Mouse (Mus musculus): Measurements from ENCODE around the gene Tubb3.
"Not testable (repeated sequence)": the region's sequence is repeated elsewhere in the genome, so short reads cannot be mapped to it uniquely, and the experiment has no call there.

The Tubb3 gene

DNA sequence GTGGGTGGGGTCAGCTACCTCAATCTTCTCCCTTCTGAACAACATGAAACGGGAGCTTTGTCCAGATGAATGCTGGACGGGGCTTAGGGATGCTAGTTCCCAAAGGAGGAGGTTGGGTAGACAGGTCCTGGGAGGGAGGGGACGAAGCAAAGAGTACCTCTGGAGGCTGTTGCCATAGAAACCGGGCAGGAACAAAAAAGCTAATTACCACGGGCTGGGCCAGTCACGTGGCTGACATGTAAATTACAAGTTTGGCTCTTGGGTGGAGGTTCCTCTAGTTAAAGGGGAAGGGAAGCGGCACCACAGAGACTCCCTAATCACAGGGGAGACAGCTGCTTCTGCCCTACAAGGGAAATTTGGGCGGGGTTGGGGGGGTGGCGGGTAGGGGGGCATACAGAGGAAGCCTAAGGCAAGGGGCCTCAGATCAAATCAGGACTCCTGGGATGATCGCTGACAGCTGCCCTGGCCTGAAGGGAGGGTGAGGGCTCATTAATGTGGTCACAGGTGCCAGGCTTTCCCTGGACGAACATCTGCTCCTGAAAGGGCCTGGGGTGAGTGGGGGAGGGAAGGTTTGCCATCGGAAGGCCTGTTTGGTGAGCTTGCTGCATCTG lies 1.4 kb downstream of the Tubb3 start:
- no peak for DNase-seq

DNA sequence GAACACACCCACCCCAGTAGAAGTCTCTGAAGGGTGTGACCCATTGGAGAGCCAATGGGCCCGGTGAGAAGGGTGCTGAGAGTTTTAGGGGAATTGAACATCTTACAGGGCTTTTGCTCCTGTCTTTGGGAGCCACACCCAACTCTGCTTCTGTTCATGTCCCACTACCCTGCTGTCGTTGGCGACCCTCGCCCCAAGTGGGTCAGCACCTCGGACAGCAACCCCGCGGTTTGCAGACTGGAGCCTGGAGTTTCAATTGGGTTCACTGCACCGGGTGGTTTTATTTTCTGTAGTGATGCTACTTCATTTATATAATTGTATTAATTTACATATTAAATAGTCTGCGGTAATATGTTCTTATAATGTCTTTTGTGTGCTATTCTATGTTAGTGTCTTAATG lies 3.0 kb downstream of the Tubb3 start:
- no peak for DNase-seq

DNA sequence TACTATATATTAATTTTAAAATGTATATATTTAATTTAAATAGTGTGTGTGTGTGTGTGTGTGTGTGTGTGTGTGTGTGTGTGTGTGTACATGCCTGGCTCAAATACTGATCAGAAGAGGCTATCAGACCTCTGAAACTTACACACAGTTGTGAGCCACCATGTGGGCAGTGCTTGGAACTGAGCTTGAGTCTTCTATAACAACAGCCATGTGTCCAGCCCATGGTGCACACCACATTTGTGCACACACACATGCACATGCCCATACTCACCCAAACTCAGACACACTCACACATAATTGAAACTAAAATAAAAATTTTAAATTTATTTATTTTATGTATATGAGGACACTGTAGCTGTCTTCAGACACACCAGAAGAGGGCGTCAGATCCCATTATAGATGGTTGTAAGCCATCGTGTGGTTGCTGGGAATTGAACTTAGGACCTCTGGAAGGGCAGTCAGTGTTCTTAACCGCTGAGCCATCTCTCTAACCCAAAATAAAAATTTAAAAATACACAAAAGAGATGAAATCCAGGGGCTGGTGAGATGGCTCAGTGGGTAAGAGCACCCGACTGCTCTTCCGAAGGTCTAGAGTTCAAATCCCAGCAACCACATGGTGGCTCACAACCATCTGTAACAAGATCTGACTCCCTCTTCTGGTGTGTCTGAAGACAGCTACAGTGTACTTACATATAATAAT lies 3.9 kb downstream of the Tubb3 start:
- DNase-seq = not testable (repeated sequence)

DNA sequence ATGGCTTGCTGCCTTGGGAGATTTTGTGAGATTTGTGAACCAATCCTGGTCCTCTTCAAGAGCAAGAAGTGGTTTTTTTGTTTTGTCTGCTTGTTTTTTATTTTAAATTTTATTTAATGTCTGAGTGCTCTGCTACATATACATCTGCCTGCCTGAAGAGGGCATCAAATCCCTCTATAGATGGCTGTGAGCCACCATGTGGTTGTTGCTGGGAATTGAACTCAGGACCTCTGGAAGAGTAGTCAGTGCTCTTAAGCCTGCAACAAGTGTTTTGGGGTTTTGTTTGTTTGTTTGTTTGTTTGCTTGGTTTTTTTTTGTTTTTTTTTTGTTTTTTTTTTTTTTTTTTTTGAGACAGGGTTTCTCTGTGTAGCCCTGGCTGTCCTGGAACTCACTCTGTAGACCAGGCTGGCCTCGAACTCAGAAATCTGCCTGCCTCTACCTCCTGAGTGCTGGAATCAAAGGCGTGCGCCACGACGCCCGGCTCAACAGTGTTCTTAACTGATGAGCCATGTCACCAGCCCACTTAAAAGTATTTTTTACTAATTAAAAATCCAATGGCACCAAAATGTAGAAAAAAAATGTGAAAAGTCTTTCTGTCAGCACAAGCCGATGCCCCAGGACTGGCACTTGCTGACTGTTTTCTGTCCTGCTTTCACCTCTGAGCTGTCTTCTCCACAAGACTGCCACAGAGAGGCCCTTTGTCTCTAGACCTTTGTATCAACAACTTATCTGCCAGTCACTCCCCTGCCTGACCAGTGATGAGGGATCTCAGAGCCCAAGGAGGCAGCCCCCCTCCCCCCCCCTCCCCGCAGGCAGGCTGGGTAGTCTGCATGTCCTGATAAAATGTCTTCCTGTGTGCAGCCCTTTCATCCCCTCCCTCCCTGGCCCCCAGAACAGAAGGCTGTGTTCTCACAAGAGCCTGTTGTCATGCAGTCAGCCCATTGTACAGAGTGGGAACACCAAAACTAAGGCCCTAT lies 5.0 kb downstream of the Tubb3 start:
- no peak for DNase-seq

DNA sequence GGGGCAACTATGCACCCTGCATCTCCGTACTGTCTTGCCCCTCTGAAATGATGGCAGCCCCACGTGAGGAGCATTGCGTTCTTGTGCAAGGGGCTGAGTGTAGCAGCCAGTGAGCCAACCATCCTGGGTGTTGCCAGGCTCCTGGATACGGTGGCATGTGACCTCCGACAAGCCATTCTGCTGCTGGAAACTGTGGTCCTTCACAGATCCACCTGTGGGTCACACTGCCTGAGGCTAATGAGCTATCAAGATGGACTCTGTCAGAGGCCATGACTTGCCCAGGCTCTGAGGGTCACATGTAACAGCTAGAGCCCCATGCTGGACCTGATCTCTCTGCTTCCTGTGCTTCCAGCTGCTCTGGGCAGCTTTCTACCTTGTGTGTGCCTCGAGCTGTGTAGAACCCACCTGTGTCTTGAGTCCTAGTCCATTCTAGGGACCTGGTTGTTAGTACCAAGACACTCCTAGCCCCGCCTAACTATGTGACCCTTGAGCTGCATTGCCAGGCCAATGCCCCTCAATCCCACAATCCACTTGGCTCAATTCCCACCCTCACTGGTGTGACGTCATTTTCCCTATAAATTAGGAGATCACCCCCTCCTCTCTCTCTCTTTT lies 5.8 kb downstream of the Tubb3 start:
- no peak for DNase-seq

DNA sequence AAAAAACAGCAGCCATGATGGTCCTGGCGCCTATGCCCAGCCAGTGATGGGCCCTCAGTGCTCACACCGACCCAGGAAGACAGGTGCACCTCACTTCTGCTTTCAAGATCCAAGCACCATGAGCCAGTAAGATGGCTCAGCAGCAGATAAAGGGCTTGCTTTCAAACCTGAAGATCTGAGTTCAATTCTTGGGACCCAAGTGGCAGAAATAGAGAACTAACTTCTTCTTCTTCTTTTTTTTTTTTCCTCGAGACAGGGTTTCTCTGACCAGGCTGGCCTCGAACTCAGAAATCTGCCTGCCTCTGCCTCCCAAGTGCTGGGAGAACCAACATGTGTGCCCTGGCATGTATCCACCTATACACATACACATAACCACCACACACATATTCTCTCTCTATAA lies 8.5 kb downstream of the Tubb3 start:
- DNase-seq = no peak

DNA sequence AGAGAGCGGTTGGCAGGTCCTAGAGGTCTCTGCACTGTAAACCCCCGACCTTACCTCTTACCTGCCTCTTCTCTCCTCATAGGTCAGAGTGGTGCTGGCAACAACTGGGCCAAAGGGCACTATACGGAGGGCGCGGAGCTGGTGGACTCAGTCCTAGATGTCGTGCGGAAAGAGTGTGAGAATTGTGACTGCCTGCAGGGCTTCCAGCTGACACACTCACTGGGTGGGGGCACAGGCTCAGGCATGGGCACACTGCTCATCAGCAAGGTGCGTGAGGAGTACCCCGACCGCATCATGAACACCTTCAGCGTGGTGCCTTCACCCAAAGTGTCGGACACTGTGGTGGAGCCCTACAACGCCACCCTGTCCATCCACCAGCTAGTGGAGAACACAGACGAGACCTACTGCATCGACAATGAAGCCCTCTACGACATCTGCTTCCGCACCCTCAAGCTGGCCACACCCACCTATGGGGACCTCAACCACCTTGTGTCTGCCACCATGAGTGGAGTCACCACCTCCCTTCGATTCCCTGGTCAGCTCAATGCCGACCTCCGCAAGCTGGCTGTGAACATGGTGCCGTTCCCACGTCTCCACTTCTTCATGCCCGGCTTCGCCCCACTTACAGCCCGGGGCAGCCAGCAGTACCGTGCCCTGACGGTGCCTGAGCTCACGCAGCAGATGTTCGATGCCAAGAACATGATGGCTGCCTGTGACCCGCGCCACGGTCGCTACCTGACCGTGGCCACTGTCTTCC lies 9.5 kb downstream of the Tubb3 start:
- no peak for DNase-seq

DNA sequence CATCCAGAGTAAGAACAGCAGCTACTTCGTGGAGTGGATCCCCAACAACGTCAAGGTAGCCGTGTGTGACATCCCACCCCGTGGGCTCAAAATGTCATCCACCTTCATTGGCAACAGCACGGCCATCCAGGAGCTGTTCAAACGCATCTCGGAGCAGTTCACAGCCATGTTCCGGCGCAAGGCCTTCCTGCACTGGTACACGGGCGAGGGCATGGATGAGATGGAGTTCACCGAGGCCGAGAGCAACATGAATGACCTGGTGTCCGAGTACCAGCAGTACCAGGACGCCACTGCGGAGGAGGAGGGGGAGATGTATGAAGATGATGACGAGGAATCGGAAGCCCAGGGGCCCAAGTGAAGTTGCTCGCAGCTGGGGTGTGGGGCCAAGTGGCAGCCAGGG lies 10.1 kb downstream of the Tubb3 start:
- no peak for DNase-seq

DNA sequence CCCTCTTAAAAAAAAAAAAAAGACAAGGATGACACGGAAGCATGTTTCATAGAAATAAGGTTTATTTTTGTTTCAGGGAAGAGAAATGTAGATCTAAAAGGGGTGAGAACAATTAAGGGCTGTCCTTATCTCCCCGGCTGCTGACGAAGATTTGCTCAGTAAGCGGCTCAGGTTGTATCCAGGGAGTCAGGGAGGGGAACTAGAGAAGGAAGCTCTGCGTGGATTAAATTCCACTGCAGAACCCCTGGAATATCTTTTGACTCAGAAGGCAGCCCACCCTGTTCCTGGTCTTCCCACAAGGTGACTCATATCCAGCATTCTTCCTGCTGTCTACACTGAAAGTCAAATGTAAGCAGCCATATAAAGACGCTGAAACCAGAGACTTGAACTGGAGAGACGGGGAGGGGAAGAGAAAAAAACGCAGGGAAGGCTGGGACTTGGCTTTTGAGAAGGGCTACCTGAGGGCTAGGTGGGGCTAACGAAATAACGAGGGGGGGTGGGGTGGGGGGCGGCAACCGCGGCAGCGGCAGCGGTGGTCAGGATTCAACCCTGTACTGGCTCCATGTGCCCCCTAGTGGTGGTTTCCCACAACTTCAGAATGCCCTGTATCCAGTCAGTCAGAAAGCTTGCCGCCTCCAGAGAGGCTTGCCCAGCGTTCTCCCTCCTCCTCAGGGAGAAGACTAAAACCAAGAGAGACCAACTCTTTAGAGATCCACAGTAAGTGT lies 11.0 kb downstream of the Tubb3 start:
- DNase-seq = peak; percentile 87

DNA sequence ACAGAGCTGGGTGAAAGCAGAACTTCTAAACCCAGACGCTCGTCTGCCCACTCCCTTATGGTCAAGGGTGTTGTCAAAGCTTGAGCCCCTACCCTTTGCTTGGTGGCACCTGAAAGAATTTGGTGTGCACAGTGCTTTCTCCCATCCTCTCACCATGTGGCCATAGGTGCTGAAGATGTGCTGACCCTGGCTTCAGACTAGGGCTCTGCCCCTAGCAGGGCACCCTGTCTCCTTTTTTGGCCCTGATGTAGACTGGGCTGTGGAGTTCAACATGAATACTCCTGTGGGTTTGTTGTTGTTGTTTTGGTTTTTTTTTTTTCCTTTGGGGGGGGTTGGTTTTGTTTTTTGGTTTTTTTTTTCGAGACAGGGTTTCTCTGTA lies 11.5 kb downstream of the Tubb3 start:
- DNase-seq = no peak

DNA sequence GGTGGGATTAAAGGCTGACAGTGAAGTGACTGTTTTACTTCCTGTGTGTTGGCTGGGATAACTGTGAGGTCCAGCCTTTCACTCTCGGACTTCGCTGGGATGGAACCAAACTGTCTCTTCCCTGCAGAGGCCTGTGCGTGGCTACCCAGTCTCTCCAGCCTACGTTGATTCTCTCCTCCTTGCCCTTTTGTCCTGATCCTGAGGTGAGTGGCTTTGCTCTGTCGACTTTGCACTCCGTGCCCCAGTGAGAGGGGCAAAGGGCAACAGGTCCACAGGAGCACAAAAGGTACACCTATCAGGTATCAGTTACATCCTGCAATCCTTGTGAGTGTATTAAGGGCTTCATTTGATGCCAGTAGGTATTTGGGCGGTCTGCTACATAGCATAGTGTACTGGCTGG lies 12.2 kb downstream of the Tubb3 start, which contains the start of gene Def8:
Def8 (plus strand) TSS at position 87 of the 400 bp plus-strand sequence.
- peak; percentile 42 to 80 for DNase-seq

DNA sequence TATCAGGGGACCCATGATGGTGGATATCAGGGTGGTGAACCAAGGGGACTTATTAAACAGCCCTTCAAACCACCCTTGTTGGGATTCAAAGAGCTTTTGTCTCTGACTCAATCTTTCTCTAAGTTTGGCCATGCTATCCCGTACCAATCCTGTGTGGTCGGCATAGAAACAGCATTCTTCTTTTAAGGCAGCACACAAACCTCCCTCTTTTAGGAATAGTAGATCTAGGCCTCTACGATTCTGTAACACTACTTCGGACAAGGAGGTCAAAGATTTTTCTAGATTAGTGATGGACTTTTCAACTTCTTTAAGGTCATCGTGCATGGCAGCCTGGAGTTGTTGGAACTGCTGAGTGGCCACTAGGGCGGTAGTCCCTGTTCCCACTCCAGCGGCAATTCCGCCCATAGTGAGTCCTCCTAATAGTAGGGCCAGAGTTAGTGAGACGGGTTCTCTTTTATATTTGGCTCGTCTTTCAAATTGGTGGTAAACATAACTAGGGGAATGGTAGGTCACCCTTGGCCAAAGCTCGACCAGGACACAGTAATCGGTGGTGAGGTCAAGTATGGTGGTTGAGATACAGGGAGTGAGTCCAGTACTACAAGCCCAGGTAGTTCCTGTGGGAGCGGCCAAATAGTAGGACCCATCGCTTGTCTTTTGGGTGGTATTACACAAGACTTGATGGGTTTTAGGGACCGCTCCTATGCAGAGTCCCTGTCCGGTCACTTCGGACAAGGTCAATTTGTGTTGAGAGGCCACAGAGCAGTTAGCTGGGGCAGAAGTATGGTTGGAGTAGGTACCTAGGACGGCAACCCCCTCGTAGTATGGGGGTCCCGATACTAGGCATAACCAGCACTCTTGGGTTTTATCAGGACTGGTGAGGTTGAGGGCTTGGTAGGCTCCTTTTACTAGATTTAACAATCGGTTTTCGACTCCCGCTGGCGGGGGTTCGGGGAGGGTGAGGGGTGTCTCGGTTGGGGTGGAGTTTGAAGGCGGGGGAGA lies 15.6 kb downstream of the Tubb3 start:
- DNase-seq = no peak

DNA sequence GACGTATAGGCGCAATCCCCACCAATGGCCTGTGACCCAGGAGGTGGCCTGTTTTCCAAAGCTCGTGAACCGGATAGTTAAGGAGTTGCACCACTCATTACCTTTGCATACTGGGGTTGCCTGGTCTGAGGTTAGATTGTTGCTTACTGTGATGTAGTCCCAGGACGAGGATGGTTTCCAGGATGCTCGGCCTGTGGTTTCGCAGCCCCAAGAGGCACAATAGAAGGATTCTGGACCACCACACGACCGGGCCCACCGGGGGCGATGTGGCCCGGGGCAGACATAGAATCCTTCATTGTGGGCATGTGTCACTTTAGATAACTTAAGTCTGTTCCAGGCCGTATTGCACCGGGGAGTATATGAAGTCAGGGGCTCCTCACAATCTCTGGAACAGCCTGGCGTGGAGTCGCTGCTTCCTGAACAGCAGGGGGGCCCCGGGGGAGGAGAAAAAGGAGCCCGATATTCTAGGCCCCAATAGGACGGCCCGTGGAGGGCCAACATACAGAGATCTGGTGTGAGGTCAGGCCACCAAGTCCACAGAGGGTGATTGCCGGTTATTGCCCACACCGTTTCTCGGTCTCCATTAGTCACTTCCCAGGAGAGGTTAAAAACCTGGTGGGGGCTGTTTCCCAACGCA lies 16.5 kb downstream of the Tubb3 start:
- DNase-seq = no peak

DNA sequence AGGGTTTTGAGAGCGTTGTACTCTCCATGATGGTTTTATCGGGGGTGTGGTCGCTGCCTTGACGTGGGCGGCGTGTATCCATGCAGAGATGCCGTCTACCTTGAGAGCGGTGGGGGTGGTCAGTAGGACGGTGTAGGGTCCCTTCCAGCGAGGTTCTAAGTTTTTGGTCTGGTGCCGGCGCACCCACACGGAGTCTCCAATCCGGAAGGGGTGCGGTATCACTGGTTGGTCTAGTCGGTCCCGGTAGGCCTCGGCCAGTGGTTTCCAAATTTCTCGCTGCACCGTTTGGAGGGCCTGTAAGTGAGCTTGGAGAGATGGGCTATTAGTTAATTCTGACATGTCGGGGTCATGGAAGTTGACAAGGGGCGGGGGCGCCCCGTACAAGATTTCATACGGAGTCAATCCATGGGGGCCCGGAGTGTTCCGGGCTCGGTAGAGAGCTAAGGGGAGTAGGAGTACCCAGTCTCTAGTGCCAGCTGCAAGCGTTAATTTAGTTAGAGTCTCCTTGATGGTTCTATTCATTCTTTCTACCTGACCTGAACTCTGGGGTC lies 17.2 kb downstream of the Tubb3 start:
- no peak for DNase-seq

DNA sequence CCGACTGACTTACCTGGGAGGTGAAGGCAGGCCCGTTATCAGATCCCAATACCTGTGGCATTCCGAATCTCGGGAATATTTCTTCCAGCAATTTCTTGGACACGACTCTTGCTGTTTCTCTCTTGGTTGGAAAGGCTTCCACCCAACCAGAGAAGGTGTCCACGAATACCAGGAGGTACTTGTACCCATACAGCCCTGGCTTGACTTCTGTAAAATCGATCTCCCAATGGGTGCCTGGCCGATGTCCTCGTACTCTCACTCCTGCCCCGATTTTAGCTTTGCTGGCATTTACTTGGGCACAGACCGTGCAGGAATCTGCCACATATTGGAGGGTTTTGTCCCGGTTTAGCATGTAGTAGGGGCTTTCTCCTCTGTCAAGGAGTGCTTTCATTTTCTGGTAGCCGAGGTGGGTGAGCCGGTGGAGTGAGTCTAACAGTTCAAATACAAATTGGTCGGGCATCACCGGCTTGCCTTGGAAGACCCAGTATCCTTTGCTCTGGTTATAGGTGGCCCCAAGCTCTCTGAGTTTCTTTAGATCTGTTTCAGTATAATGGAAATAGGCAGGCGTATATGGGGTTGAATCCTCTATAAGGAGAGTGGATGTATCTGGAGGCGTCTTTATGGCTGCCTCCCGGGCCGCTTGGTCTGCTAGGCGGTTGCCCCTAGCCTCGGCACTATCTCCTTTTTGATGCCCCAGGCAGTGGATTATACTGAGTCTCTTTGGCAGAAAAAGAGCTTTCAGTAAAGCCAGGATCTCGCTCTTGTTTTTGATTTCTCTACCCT lies 17.9 kb downstream of the Tubb3 start:
- DNase-seq = no peak

DNA sequence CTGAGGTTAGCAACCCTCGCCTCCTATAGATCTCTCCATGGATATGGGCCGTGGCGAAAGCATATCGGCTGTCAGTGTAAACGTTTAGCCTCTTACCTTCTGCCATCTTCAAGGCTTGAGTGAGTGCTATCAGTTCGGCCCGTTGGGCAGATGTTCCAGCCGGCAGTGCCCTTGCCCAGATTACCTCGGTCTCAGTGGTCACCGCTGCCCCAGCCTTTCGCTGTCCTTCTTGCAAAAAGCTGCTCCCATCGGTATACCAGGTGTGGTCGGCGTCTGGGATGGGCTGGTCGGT lies 18.4 kb downstream of the Tubb3 start:
- DNase-seq = not testable (repeated sequence)

DNA sequence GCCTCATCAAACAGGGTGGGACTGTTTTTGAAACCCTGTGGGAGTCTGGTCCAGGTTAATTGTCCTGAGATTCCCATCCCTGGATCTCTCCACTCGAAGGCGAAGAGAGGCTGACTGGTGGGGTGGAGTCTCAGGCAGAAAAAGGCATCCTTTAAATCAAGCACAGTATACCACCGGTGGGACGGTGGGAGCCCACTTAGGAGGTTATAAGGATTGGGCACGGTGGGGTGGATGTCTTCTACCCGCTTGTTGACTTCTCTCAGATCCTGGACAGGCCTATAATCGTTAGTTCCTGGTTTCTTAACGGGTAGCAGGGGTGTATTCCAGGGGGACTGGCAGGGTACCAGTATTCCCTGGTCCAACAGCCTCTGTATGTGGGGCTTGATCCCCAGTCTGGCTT lies 19.7 kb downstream of the Tubb3 start:
- DNase-seq = not testable (repeated sequence)

DNA sequence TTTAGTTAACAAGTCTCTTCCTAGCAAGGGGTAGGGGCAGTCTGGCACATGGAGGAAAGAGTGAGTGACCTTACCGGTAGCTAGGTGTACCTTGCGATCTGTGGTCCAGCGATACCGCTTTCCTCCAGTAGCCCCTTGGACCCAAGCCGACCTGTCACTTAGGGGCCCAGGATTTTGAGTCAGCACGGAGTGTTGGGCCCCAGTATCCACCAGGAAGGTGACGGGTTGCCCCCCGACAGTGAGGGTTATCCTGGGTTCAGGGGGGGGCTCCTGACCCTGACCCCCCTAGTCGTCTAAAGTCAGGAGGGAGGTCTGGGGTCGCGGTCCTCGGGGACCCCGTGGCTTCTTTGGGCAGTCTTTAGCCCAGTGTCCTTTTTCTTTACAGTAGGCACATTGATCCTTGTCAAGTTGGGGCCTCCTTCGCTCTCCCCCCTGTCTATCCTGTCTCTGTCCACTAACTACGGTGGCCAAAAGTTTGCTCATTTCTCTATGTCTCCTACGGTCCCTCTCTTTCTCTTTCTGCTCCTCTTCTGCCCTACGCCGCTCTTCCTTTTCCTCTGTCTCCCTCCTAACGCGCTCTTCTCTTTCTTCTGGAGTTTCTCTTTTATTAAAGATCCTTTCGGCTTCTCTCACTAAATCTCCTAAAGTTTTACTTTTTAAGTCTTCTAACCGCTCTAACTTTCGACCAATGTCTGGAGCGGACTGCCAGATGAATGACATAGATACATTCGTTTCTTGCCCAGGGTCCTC lies 20.6 kb downstream of the Tubb3 start:
- DNase-seq = no peak

Measured in kidney, postnatal 25 days (tissue).